Mouse (Mus musculus): Measurements from ENCODE around the gene Atg101.
"Not testable (repeated sequence)": the region's sequence is repeated elsewhere in the genome, so short reads cannot be mapped to it uniquely, and the experiment has no call there.

Gene Atg101

GRCm38 (mm10) chr15:101316913-101317813, 33.1 kb downstream of the Atg101 start:
- DNase-seq, result no peak

GRCm38 (mm10) chr15:101317814-101318500, 33.9 kb downstream of the Atg101 start:
- DNase-seq, result no peak

GRCm38 (mm10) chr15:101318889-101319765, 35.1 kb downstream of the Atg101 start:
- DNase-seq, result no peak

GRCm38 (mm10) chr15:101320010-101320617, 36.0 kb downstream of the Atg101 start:
- no peak for DNase-seq

- DNase-seq, result no peak
Observed at GRCm38 (mm10) chr15:101320618-101321041, 36.6 kb downstream of the Atg101 start.

- DNase-seq, result no peak
Observed at GRCm38 (mm10) chr15:101321126-101321525, 37.1 kb downstream of the Atg101 start.

GRCm38 (mm10) chr15:101322106-101322505, 38.0 kb downstream of the Atg101 start:
- DNase-seq, result no peak

- DNase-seq, result no peak
Observed at GRCm38 (mm10) chr15:101322640-101323039, 38.6 kb downstream of the Atg101 start.

- no peak for DNase-seq
Observed at GRCm38 (mm10) chr15:101323511-101323910, 39.4 kb downstream of the Atg101 start.

GRCm38 (mm10) chr15:101324409-101324808, 40.3 kb downstream of the Atg101 start:
- not testable (repeated sequence) for DNase-seq

- peak in 1 of 2 experiments; percentile 21 for DNase-seq
Observed at GRCm38 (mm10) chr15:101325991-101326534, 42.0 kb downstream of the Atg101 start.

GRCm38 (mm10) chr15:101327282-101327681, 43.2 kb downstream of the Atg101 start:
- peak; percentile 90 to 94 for DNase-seq

- DNase-seq, result no peak
Observed at GRCm38 (mm10) chr15:101328876-101329563, 44.9 kb downstream of the Atg101 start.

- no peak for DNase-seq
Observed at GRCm38 (mm10) chr15:101329564-101329892, 45.5 kb downstream of the Atg101 start.

- no peak for DNase-seq
Observed at GRCm38 (mm10) chr15:101331090-101331489, 47.0 kb downstream of the Atg101 start.

GRCm38 (mm10) chr15:101332370-101332769, 48.3 kb downstream of the Atg101 start:
- DNase-seq, result no peak

- no peak for DNase-seq
Observed at GRCm38 (mm10) chr15:101333165-101333564, 49.1 kb downstream of the Atg101 start.

GRCm38 (mm10) chr15:101333648-101334047, 49.6 kb downstream of the Atg101 start:
- no peak for DNase-seq

- DNase-seq, result peak in 1 of 2 experiments; percentile 8
Observed at GRCm38 (mm10) chr15:101336474-101337174, 52.6 kb downstream of the Atg101 start.

- DNase-seq, result no peak
Observed at GRCm38 (mm10) chr15:101338359-101338758, 54.3 kb downstream of the Atg101 start.

GRCm38 (mm10) chr15:101339537-101339936, 55.5 kb downstream of the Atg101 start:
- peak; percentile 95 to 96 for DNase-seq

All from cerebellum, postnatal 10 days (tissue).